Mouse (Mus musculus) urinary bladder, postnatal 25 days (tissue): ENCODE data around the gene Cyp4f37.

Source experiments
- DNase-seq: peaks from one replicate; pipeline ENCODE4 v3.0.0; 2022; ENCODE audit warnings: low spot score

The Cyp4f37 gene

DNA sequence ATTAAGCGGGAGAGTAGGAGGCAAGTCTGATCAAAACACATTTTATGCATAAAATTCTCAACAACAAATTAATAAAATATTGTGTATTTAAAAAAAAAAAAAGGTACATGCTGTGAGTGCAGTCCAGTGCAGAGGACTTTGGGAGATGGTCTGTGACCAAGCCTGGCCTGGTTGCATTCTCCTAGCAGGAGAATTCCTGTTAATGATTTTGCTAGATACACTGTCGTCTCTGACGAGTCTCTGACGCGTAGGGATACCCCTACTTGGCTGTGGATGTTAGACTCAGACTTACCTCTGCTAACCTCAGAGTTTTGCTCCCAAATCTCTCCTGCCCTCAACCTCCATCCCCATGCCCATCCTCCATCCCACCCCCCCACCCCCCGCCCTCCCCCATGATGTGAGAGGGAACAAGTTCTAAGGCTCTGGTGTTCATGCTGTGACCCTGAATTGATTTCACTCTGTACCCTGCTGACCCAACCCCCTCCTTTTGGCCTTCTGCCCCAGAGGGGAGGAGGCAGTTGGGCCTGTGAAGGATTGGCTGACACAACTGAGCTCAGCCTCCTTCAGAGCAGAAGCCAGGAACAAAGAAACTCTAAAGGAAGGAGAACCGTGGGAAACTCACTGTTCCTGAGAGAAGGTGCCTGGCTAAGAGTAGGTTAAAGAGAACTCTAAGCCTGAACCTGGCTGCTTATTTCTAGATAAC lies 64.1 kb downstream of the Cyp4f37 start, which contains the start of gene Cyp4f15:
TSS of gene Cyp4f15 (plus strand) at position 580 of the 703 bp plus-strand sequence.
- peak; percentile 12 for DNase-seq
